Mouse (Mus musculus): Measurements from ENCODE around the gene Hpd.

The Hpd gene

GRCm38 (mm10) chr5:123144746-123145590 is 37.6 kb downstream of the Hpd start:
- no peak for DNase-seq

DNA sequence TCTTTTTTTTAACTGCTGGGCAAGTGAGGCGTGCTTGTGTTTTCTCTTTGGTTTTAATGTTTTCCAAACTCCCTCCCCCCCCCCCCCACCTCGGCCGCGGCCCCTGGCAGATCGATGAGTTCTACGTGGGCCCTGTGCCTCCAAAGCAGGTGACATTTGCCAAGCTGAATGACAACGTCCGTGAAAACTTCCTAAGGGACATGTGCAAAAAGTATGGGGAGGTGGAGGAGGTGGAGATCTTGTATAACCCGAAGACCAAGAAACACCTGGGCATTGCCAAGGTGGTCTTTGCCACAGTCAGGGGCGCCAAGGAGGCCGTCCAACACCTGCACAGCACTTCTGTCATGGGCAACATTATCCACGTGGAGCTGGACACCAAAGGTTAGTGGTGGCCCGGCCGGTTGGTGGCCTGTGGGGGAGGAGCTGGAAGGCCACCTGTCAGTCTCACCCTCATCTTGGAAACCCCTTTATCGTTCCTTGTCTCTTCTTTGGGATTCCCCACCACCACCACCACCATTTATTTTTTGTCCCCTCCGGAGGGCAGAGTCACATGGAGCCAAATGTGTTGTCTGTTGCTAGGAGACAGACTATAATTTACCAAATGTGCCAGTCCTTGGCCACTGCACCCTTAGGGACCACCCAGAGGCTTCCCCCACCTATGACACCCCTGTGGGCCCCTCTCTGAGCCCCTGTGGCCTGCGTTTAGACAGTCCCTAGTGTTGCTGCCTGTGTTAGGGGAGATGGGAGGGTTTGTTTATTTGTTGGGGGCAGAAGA is 38.4 kb downstream of the Hpd start:
- no peak for DNase-seq

DNA sequence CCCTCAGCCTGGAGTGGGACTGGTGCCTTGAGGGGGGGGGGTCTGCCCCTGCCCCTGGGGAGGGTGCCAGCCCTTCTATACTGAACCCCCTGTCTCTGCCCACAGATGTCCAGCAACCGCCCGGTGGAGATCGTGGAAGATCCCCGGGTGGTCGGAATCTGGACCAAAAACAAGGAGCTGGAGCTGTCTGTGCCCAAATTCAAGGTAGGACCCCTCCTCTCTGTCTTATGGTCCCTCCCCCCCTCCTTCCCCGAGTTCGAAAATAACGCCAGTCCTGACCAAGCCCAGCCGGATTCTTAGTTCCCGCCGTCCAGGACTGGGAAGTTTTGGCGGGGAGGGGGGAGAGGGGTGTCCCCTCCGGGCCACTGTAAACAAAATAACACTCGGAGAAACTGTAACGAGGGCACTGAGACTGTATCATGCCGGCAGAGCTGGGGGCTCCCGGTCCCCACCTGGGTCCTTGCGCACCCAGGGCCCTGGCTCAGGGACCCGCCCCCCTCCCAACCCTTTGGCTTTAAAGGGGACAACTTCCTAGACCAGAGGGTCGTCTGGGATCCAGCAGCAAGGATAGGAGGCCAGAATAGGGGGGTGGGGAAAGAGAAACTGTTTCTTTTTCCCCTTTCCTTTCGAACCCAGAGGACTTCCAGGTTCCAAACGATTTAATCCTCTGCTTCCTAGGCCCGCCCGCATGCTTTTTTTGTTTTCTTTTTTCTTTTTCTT is 39.1 kb downstream of the Hpd start:
- peak; percentile 72 for DNase-seq

GRCm38 (mm10) chr5:123142161-123143157 is 40.1 kb downstream of the Hpd start, which contains the start of gene Setd1b:
Gene Setd1b, plus strand, starts transcription at chr5:123142193.
- peak; percentile 69 for DNase-seq

DNA sequence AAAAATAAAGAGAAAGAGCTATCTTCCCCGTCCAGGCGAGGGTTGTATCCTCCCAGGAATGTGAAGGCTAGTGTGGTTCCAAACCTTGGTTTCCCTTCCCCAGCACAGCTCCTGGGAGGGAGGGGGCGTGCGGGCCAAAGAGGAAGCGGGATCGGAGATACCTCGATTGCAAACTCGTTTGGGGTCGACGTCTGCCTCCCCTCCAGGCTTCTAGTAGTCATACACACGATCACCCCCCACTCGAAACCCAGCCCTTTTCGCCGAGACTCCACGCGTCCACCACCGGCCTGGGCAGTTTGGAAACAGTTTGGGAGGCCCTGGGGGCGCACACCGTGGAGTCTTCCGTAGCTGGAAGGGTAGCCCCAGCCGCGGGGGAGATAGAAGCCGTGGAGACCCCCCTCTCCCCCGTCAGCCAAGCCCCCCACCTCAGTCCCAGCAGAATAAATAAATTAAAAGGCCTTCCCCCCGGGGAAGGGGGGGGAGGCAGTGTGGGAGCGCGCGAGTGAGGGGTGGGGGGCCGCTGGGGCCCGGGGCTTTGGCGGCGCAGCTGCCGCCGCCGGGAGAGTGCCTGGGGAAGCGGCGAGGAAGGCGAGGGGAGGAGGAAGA is 40.9 kb downstream of the Hpd start:
- DNase-seq, result peak; percentile 72

DNA sequence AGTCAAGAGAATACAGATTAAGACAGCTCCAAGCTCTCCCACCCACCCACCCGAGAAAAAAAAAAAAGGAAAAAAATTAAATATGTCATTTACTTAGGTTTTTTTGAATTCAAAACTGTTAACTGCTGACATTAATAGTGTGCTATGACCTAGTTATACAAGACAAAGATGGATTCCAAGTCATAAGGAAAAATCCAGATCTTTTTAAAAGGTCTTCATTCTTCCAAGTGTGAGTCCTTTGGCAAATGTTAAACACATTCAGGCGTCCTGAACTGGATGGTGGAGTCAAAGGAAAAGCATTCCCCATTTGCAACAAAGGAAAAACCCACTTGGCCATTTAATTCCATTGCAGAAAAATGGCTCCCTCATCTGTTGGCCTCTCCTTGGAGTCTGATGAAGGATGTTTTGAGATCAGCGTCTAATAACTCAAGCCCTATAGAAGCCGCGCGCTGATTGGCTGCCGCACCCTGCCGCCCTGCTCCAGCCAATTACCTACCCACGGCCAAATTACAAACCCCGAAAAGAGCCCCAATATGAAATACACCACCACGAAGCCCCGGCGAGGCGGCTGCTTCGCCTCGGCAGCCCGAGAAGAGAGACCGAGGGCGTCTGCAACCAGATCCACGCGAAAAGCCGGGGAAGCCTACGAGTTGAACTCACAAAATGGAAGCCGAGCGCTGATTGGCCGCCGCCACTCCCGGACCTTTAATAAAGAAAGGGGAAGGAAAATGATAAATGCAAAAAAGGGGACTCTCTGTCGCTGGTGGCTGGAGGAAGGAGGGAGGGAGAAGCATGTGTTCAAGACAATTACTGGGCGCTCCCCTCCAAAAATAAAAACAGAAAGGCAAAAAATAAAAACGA is 41.6 kb downstream of the Hpd start:
- DNase-seq, result peak; percentile 93

DNA sequence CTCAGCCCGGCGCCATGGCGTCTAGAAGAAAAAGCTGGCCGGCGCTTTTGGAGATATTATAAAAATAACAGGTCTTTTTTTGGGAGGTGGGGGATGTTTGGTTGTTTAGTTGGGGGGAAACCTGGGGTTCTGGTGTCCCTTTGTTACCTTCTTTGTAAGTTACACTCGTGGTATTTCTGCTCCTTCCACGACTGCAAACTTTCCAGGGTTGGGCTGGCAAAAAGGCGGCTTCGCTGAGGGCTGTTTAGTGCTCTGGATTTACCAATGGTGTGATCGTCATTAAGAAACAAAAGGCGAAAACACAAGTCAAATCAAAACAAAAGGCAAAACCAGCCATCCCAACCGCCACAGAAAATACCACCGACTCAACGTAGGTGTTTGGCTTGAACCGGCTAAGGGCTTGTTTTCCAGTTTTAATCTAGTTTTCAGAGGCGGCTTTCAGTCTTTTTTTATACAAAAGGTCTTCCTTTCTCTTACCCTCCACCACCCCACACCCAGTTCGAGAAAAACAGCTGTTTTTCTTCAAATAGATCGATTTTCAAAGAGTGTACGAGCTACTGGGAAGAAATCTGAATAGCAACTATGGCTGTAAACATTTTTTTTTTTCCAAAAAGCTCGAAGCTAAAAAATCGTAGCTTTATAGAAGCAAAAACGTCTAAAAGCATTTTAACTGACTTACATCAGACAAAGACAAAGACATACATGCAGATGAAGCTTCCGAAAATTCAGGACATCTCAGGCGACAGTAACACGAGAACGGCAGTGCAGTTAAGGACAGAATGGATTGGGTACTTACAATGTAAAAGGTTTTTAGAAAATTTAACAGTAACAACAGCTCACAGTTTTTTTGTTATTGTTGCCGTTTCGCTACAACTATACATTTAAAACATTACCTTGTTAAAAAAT is 42.6 kb downstream of the Hpd start:
- DNase-seq, result no peak

DNA sequence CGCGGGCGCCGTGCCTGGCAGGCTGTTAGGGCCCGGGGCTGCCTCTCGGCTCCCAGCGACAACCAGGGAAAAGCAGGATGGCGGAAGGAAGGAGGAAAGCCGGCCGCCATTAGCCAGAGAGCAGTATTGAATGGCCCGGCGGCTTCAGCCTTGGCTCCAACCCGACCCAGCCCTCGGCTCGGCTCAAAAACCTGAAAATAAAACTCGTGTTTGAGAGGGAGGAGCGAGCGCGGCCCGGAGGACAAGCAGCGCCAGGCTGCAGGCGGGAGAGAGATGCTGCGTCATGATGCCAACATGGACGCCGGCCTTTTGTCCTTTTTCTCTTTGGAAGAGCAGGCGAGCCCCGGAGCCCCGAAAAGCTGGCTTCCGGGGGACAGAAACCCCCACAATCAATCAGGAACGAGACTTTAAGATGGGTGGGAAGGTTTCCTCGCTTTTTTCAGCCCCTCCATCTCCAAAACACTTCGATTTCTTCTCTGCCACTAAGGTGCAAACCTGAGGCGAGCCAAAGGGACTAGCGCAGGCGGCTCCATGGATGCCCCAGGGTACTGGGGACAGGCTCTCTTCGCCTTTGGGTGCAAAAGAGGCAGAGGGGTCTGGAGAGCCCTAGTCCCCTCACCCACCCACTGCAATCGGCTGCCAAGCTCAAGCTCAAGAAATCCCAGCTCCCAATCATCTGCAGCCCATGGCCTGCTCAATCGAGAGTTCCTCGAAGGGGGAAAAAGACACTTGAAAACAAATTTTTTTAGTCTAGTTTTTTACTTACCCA is 43.4 kb downstream of the Hpd start:
- DNase-seq, result peak; percentile 91

DNA sequence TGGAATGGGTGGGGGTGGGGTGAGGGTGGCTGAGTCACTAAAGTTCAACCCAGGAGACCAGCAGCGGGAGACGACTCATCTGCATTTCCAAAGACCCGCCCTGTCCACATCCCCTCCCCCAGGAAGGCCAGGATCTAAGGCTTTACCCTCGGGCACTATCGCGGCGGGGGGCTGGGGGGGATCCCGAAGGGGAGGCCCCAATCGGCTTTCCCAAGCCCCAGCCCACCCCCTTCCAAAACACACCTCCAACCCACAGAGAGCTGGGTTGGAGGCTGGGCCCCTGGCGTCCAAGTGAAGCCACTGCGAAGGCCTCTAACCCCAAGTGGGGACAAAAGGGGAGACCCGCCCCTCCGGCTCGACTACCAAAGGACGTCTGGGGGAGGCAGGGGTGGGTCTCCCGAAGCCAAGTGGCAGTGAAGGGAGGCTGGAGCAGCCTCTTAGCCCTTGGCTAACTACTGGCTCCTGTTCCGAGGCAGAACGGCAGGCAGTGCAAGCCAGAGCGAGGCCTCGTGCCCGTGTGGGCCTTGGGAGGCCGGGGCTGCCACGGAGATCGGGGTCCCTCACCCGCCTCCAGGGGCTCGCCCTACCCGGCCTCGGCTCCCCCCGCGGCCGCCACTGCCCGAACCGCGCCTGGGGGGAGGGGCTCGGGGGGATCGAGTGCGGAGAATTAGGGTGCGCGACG is 44.2 kb downstream of the Hpd start:
- DNase-seq, result peak; percentile 90

DNA sequence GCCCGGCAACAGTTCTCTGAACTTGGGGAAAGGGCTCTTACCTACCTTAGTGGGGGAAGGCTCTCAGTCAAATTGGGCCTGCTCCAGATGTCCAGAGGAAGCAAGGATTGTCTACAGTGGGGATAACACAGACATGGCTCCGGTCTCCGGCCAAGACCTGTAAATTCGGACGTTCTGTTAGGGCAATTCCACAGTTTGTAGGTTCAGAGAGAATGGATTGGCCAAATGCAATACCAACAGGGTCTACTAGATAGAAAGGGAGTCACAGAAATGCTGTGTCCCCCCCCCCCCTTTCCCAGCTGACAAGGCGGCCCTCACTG is 44.7 kb downstream of the Hpd start:
- DNase-seq, result no peak

- peak; percentile 94 for DNase-seq
Observed at GRCm38 (mm10) chr5:123137044-123137909, 45.2 kb downstream of the Hpd start.

DNA sequence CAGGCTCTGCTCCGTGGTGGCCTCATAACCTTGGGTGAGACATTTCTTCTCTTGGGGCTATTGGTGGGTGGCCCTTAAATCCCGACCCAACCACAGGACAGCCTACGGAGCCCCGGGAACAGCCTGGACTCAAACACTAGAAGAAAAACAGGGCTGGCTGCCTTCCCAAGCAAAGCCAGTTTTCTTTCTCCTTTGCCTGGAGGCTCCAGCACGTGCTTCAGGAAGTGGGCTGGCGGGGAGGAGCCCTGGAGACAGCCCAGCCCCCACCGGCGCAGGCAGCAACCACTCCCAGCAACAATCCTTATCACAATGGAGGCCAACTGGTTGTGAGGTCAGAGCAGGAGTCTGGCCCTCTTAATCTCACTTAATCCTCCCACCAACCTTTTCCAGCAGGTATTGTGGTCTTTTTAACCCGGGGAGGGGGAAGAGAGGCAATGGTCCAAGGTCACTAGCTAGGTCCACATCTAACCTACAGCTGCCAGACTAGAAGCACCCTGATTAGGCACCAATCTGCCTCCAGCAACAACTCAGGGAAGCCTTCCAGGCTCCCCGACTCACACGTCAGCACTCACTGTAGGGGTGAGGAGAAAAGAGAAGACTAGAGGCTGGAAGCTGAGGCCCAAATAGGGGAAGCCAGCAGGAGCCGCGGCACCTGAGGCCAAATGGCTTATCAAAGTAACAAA is 46.0 kb downstream of the Hpd start:
- peak; percentile 97 for DNase-seq

- DNase-seq, result peak; percentile 95
Observed at GRCm38 (mm10) chr5:123135471-123136360, 46.8 kb downstream of the Hpd start.

- peak; percentile 24 for DNase-seq
Observed at GRCm38 (mm10) chr5:123134875-123135382, 47.6 kb downstream of the Hpd start.

DNA sequence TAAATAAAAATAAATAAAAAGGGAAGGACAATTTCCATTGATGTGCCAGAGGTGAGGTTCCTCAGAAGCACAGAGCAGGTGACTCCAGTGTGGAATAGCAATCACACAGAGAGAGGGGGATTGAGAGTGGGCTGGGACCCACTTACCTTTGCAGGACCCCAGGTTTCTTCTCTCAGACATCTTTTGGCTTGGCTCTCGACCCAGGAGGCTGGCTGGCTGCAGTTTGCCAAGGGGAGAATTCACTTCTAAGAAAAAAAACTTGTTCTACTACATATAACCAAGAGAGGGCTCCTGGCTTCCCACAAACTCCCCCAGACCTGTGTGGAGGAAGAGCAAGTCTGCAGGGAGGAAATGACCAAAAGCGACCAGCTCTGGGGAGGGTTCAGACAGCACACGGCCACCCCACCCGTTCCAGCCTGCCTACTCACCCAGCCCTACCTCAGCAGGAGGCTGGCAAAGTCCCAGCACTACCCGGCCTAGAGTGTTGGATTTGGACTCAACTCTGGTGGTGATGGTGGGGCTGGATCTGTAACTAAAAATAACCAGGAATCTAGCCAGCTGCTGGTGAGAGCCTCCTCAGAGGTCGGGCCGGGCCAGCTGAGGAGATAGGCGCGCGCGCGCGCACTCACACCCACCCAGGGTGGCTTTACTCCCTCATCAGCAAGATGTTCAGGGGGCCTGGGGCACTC is 48.2 kb downstream of the Hpd start:
- DNase-seq, result peak; percentile 83
